Mouse (Mus musculus): ENCODE measurements at regions not wholly inside any gene's neighbourhood (a gene's known extent, or its start where the extent isn't known, plus 50 kb on each side); places are given as distances from the start of the nearest gene placed in this dataset.
"Not testable (repeated sequence)": the region's sequence is repeated elsewhere in the genome, so short reads cannot be mapped to it uniquely, and the experiment has no call there.

- no peak for ATAC-seq
- H3K36me3 ChIP-seq (ENCODE audit: insufficient read depth, low read length) = no peaks in the 10 kb centered on the region
- WGBS = 56% methylated on average over 1 of the region's 1 CpGs
- no peaks in the 10 kb centered on the region for H3K27me3 ChIP-seq (ENCODE audit: insufficient read depth, low read length)
- H3K4me1 ChIP-seq (ENCODE audit: insufficient read depth, low read length) = no peaks in the 10 kb centered on the region
- H3K9ac ChIP-seq (replicated peaks; ENCODE audit: low read length) = no peak overlapping the region
- no peak overlapping the region for H3K27ac ChIP-seq
- no peak for TF ChIP-seq CTCF (IDR thresholded peaks at IDR 0.05; ENCODE audit: low read depth)
- no peaks in the 10 kb centered on the region for H3K9me3 ChIP-seq (ENCODE audit: low read length)
- H3K4me3 ChIP-seq (ENCODE audit: low read length) = no peak overlapping the region
- peak; percentile 1 for DNase-seq (ENCODE audit: low spot score)
- H3K4me2 ChIP-seq (ENCODE audit: low read depth, low read length) = no peak overlapping the region
These were observed 94.1 kb downstream of the Gm17521 start for GRCm38 (mm10) chrX:122935358-122935757.

GRCm38 (mm10) chrX:122892682-122893081 is 136.8 kb downstream of the Gm17521 start:
- WGBS = 53% methylated on average over 1 of the region's 1 CpGs

GRCm38 (mm10) chrX:122854453-122854852 is 175.0 kb downstream of the Gm17521 start:
- no peaks in the 10 kb centered on the region for H3K36me3 ChIP-seq (ENCODE audit: insufficient read depth, low read length)
- no peaks in the 10 kb centered on the region for H3K9me3 ChIP-seq (ENCODE audit: low read length)
- H3K4me3 ChIP-seq (ENCODE audit: low read length) = no peak overlapping the region
- H3K9ac ChIP-seq (replicated peaks; ENCODE audit: low read length) = no peak overlapping the region
- WGBS = 47% methylated on average over 1 of the region's 1 CpGs
- no peaks in the 10 kb centered on the region for H3K4me1 ChIP-seq (ENCODE audit: insufficient read depth, low read length)
- no peak for ATAC-seq
- H3K27me3 ChIP-seq (ENCODE audit: insufficient read depth, low read length) = no peaks in the 10 kb centered on the region
- no peak overlapping the region for H3K4me2 ChIP-seq (ENCODE audit: low read depth, low read length)
- TF ChIP-seq CTCF (IDR thresholded peaks at IDR 0.05; ENCODE audit: low read depth) = peak; percentile 37
- H3K27ac ChIP-seq = no peak overlapping the region
- DNase-seq (ENCODE audit: low spot score) = peak; percentile 28

More at GRCm38 (mm10) chrX:122892682-122893081, 136.8 kb downstream of the Gm17521 start:
- H3K9ac ChIP-seq (replicated peaks; ENCODE audit: low read length) = no peak overlapping the region
- ATAC-seq (no peak), DNase-seq (ENCODE audit: low spot score) (no peak)
- H3K4me3 ChIP-seq (ENCODE audit: low read length) = no peak overlapping the region
- no peak overlapping the region for H3K4me2 ChIP-seq (ENCODE audit: low read depth, low read length)
- H3K9me3 ChIP-seq (ENCODE audit: low read length) = no peaks in the 10 kb centered on the region
- no peak overlapping the region for H3K27ac ChIP-seq
- H3K27me3 ChIP-seq (ENCODE audit: insufficient read depth, low read length) = no peaks in the 10 kb centered on the region
- TF ChIP-seq CTCF (IDR thresholded peaks at IDR 0.05; ENCODE audit: low read depth) = no peak
- H3K4me1 ChIP-seq (ENCODE audit: insufficient read depth, low read length) = no peaks in the 10 kb centered on the region
- H3K36me3 ChIP-seq (ENCODE audit: insufficient read depth, low read length) = no peaks in the 10 kb centered on the region

- not testable (repeated sequence) for H3K4me3 ChIP-seq (ENCODE audit: low read length); DNase-seq (ENCODE audit: low spot score); H3K9me3 ChIP-seq (ENCODE audit: low read length); H3K27me3 ChIP-seq (ENCODE audit: insufficient read depth, low read length); H3K4me1 ChIP-seq (ENCODE audit: insufficient read depth, low read length); ATAC-seq; H3K4me2 ChIP-seq (ENCODE audit: low read depth, low read length); H3K36me3 ChIP-seq (ENCODE audit: insufficient read depth, low read length); H3K27ac ChIP-seq; H3K9ac ChIP-seq (replicated peaks; ENCODE audit: low read length)
These were observed 198.2 kb downstream of the Gm17521 start for GRCm38 (mm10) chrX:122831222-122831621.

GRCm38 (mm10) chrX:122826035-122826434 is 203.4 kb downstream of the Gm17521 start:
- H3K27me3 ChIP-seq (ENCODE audit: insufficient read depth, low read length) = no peaks in the 10 kb centered on the region
- ATAC-seq = no peak
- H3K27ac ChIP-seq = no peak overlapping the region
- H3K9me3 ChIP-seq (ENCODE audit: low read length) = no peaks in the 10 kb centered on the region
- H3K4me3 ChIP-seq (ENCODE audit: low read length) = no peak overlapping the region
- 17% methylated on average over 4 of the region's 4 CpGs for WGBS
- peak; percentile 61 for DNase-seq (ENCODE audit: low spot score)
- TF ChIP-seq CTCF (IDR thresholded peaks at IDR 0.05; ENCODE audit: low read depth) = peak; percentile 60
- H3K4me1 ChIP-seq (ENCODE audit: insufficient read depth, low read length) = no peaks in the 10 kb centered on the region
- H3K4me2 ChIP-seq (ENCODE audit: low read depth, low read length) = no peak overlapping the region
- H3K36me3 ChIP-seq (ENCODE audit: insufficient read depth, low read length) = no peaks in the 10 kb centered on the region
- no peak overlapping the region for H3K9ac ChIP-seq (replicated peaks; ENCODE audit: low read length)
